Mouse (Mus musculus) thymus, adult 2 months (tissue): ENCODE results near the gene Cnmd.

Experiments used
- CTCF ChIP-seq: fragments of 200-500 bp; IDR thresholded peaks from 2 replicates; pipeline ENCODE4 v1.5.1; 2012; ENCODE audit warnings: mild to moderate bottlenecking, control low read depth, low read length, moderate library complexity, borderline replicate concordance; ENCODE audit not compliant: control insufficient read depth, poor library complexity, insufficient read depth; ENCODE audit errors: extremely low read depth
- POLR2A ChIP-seq: fragments of 200-500 bp; IDR thresholded peaks from 2 replicates; pipeline ENCODE4 v1.6.1; 2012; ENCODE audit warnings: mild to moderate bottlenecking, low read length, control low read depth, moderate library complexity; ENCODE audit not compliant: control insufficient read depth, poor library complexity, insufficient read depth; ENCODE audit errors: extremely low read depth

- no peak for TF ChIP-seq CTCF
- TF ChIP-seq POLR2A, result no peak
Observed at GRCm38 (mm10) chr14:79671008-79671407, 9.0 kb upstream of the Cnmd start.
